Mouse (Mus musculus): ENCODE data around the gene Cd2bp2.

GRCm38 (mm10) chr7:127144412-127144811 is 51.4 kb downstream of the Cd2bp2 start:
- TF ChIP-seq POLR2A (IDR thresholded peaks at IDR 0.05; ENCODE audit: insufficient read depth, low read depth, low read length), result no peak
- TF ChIP-seq EP300 (IDR thresholded peaks at IDR 0.05; ENCODE audit: insufficient read depth, low read depth, low read length), result no peak
- TF ChIP-seq CTCF (IDR thresholded peaks at IDR 0.05), result no peak

All from heart, adult 2 months (tissue).